Comparison of ENCODE assay signal across 8 mouse cellular contexts in genomic region chr1:170521520-170522205, GRCm38 (mm10).
DNase-seq lines count a peak whose midpoint lies in the region; ATAC-seq lines count a peak whose summit lies in the region.

No protein-coding gene starts in this region.

- DNase-seq in left cerebral cortex, postnatal 4 days: peak; percentile 17
- no peak for DNase-seq in left cerebral cortex, postnatal 36 days (ENCODE audit: low spot score in 2 of 2)
- peak; percentile 46 for DNase-seq in embryonic facial prominence, embryonic 10.5 days (ENCODE audit: low spot score)
- DNase-seq in heart, postnatal 4 days: peak; percentile 15
- DNase-seq in urinary bladder, adult 2 months (ENCODE audit: low spot score): no peak
- no peak for DNase-seq in thymus, adult 18-20 months
- DNase-seq in lung, postnatal 25 days (ENCODE audit: low spot score): no peak

- no peak overlapping the region for H3K4me3 ChIP-seq in embryonic facial prominence, embryonic 10.5 days
- no peak overlapping the region for H3K4me3 ChIP-seq in liver, embryonic 16.5 days (ENCODE audit: low read depth, low read length)

- intact Hi-C loops in left cerebral cortex, postnatal 4 days (cut with DNase I): no loop called here
- intact Hi-C loops in left cerebral cortex, postnatal 36 days (cut with DNase I): no loop called here

- peaks cover 33% of the 10 kb centered on the region for H3K4me1 ChIP-seq in embryonic facial prominence, embryonic 10.5 days
- peaks cover 7% of the 10 kb centered on the region; the same call in 1 of the 2 replicates for H3K4me1 ChIP-seq in liver, embryonic 16.5 days (ENCODE audit: control insufficient read depth, low read depth, low read length)

- ATAC-seq in liver, embryonic 16.5 days (ENCODE audit: low read depth): peak; percentile 66

- no peak overlapping the region for H3K4me2 ChIP-seq in liver, embryonic 16.5 days (ENCODE audit: low read depth, low read length)

- 43% methylated on average over 6 of the region's 6 CpGs for WGBS in embryonic facial prominence, embryonic 10.5 days
- 56% methylated on average over 6 of the region's 6 CpGs for WGBS in liver, embryonic 16.5 days (ENCODE audit: insufficient replicate concordance)

- no peaks in the 10 kb centered on the region for H3K27me3 ChIP-seq in embryonic facial prominence, embryonic 10.5 days (replicated peaks; ENCODE audit: low read depth, poor library complexity, severe bottlenecking)
- no peaks in the 10 kb centered on the region for H3K27me3 ChIP-seq in liver, embryonic 16.5 days (ENCODE audit: control insufficient read depth, insufficient read depth, low read depth, low read length)

- no peaks in the 10 kb centered on the region for H3K36me3 ChIP-seq in embryonic facial prominence, embryonic 10.5 days (replicated peaks)
- H3K36me3 ChIP-seq in liver, embryonic 16.5 days (ENCODE audit: control insufficient read depth, insufficient read depth): no peaks in the 10 kb centered on the region

- H3K27ac ChIP-seq in embryonic facial prominence, embryonic 10.5 days (replicated peaks): peak overlapping the region; percentile 63; the same call in 1 of the 2 replicates
- H3K27ac ChIP-seq in liver, embryonic 16.5 days (ENCODE audit: low read length): no peak overlapping the region

- no peak overlapping the region for H3K9ac ChIP-seq in liver, embryonic 16.5 days (ENCODE audit: low read depth, low read length)

- peaks cover 5% of the 10 kb centered on the region; the same call in 1 of the 2 replicates for H3K9me3 ChIP-seq in embryonic facial prominence, embryonic 10.5 days
- H3K9me3 ChIP-seq in liver, embryonic 16.5 days (replicated peaks; ENCODE audit: control insufficient read depth, low read length): no peaks in the 10 kb centered on the region

Comparison
In these comparisons a context has a peak if more than half of its experiments do, and no peak if none do; other contexts are left out.
1. DNase-seq: peak in left cerebral cortex, postnatal 4 days (single experiment), embryonic facial prominence, embryonic 10.5 days (single experiment) and heart, postnatal 4 days (single experiment); none in left cerebral cortex, postnatal 36 days (0 of 2), urinary bladder, adult 2 months (single experiment), thymus, adult 18-20 months (0 of 2) and lung, postnatal 25 days (single experiment).